Mouse (Mus musculus) large intestine, adult 2 months (tissue): Measurements from ENCODE around the gene Ntn3. TPM values are rescaled to one million over a fixed set of nuclear protein-coding genes. Genes with fewer than 3 reads are reported as not detected.

Experiments
- DNase-seq: peaks from one replicate; pipeline ENCODE4 v3.0.0-alpha.2; 2012; ENCODE audit warnings: low read depth, low spot score
- WGBS: fragments of 180-500 bp; shearing (Covaris S2); methylation state at CpG from one replicate; pipeline ENCODE4 v1.1.7; 2018; 5-methylcytosine and 5-hydroxymethylcytosine counted together
- polyA plus RNA-seq: library from polyadenylated mRNA; depleted of rRNA; stranded (reverse); fragments of >200 nt; gene quantifications from 2 replicates; pipeline ENCODE4 v1.2.3, GENCODE M21; 2012

Gene Ntn3
- polyA plus RNA-seq, 1 experiment: 1.1 TPM

- 86% methylated on average over 5 of the region's 5 CpGs for WGBS
Measured at GRCm38 (mm10) chr17:24193769-24194168, 15.6 kb downstream of the Ntn3 start.

GRCm38 (mm10) chr17:24193268-24193667, 16.1 kb downstream of the Ntn3 start:
- no peak for DNase-seq
- 90% methylated on average over 8 of the region's 8 CpGs for WGBS

More at GRCm38 (mm10) chr17:24193769-24194168, 15.6 kb downstream of the Ntn3 start:
- DNase-seq: no peak

DNA sequence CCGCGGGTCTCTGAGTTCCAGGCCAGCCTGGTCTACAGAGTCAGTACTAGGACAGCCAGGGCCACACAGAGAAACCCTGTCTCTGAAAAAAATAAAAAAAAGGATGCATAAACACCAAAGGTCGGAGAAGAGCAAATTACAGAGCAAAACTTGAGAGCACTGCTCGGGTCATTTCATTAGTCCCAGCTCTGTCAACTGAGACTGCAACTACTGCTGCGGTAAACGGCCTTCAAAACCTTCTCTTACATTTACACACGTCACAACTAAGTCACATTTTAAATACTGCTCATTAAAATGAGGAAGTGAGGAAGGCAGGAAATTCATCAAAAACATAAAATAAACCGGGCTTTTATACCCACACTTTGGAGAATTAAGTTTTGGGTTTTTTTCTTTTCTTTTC, 16.5 kb downstream of the Ntn3 start:
- DNase-seq: no peak
- WGBS: 72% methylated on average over 8 of the region's 8 CpGs

DNA sequence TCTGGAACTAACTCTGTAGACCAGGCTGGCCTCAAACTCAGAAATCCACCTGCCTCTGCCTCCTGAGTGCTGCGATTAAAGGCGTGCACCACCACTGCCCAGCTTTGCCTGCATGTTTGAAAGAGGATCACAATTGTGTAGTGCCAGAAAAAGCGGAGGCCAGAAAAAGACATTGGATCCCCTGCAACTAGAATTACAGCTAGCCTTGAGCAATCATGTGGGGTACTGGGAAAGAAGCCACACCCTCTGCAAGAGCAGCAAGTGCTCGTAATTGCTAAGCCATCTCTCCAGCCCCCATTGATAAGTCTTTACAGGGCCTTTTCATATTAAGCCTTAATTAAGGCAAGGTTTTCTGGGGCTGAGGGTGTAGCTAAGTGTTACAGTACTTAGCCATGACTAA, 17.9 kb downstream of the Ntn3 start:
- WGBS: 75% methylated on average over 4 of the region's 4 CpGs
- DNase-seq: no peak

- 79% methylated on average over 2 of the region's 2 CpGs for WGBS
- DNase-seq: no peak
Measured at GRCm38 (mm10) chr17:24190934-24191333, 18.4 kb downstream of the Ntn3 start.

GRCm38 (mm10) chr17:24174259-24174658, 35.1 kb downstream of the Ntn3 start:
- DNase-seq: no peak
- whole genome bisulfite sequencing: 74% methylated on average over 3 of the region's 3 CpGs

GRCm38 (mm10) chr17:24173423-24173822, 35.9 kb downstream of the Ntn3 start:
- no peak for DNase-seq
- WGBS: 7% methylated on average over 3 of the region's 3 CpGs

DNA sequence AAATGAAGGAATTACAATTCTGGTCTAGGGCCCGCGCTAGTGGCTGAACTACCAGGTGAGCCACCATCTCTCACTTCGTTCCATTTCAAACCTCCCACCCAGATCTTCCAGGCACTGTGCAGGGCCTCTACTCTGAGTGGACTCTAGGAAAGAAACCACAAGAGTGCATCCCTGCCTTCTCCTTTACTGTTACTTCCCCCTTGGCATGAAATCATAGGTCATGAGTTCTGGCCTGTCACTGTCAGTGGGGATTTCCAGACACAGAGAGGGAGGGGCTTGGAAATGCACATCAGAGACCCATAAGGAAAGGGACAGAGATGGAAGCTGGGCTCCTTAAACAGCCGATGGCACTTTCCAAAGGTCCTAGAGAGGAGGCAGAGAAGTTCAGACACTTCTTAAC, 37.6 kb downstream of the Ntn3 start:
- WGBS: 79% methylated on average over 4 of the region's 4 CpGs
- no peak for DNase-seq

- 81% methylated on average over 5 of the region's 5 CpGs for WGBS
- no peak for DNase-seq
Measured at GRCm38 (mm10) chr17:24170729-24171128, 38.6 kb downstream of the Ntn3 start.

DNA sequence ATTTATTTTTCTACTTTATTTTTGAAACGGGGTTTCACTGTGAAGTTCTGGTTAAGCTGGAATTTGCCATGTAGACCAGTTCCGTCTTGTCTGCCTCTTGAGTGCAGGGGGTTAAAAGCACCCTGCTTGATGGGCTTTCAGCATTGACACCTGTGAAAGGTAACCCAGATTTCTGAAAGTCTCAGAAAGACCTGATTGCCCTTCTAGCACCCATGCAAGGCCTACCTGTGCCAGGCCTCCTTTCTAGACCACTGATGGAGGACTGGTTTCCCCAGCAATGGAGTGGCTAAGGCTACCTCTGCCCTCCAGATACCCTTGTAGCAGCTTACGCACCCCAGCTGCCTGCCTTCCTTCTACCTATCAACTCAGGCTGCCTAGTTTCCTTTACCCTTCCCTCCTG, 39.2 kb downstream of the Ntn3 start:
- 52% methylated on average over 3 of the region's 3 CpGs for WGBS
- no peak for DNase-seq

- under 1% methylated on average over 58 of the region's 58 CpGs for WGBS
- DNase-seq: peak; percentile 78
Measured at GRCm38 (mm10) chr17:24169317-24170065, 39.8 kb downstream of the Ntn3 start, which contains the start of gene Atp6v0c. Atp6v0c (minus strand) TSS chr17:24169702.

DNA sequence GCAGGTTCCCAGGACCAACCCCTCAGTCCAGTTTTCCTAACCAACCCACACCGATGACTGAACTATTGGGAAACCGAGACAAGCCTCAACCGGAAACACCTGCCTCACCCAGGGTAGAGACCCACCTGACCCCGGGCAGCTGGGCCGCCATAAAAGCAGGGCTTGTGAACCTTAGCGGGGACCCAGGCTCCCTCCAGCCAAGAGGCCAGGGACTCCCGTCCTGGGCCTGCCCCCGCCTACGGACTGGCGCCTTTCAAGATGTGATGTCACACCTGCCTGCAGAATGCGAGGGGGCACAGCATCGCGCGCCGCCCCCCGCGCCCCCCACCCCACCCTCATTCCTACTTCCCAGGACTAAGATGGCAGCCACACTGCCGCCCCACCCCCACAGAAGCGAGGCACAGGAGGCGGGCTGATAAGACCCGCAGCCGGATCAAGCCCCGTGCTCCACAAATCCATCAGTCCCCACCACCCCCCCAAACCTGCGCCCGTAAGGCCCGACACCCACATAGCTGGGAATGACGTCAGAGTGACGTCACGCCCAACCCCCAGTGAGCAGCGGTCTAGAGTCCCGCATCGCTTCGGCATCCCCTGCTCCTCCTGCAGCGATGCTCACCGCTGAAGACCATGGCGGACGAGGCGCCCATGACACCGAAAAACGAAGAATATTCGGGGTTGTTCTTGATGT, 40.6 kb downstream of the Ntn3 start:
- WGBS: 1% methylated on average over 41 of the region's 41 CpGs
- no peak for DNase-seq

DNA sequence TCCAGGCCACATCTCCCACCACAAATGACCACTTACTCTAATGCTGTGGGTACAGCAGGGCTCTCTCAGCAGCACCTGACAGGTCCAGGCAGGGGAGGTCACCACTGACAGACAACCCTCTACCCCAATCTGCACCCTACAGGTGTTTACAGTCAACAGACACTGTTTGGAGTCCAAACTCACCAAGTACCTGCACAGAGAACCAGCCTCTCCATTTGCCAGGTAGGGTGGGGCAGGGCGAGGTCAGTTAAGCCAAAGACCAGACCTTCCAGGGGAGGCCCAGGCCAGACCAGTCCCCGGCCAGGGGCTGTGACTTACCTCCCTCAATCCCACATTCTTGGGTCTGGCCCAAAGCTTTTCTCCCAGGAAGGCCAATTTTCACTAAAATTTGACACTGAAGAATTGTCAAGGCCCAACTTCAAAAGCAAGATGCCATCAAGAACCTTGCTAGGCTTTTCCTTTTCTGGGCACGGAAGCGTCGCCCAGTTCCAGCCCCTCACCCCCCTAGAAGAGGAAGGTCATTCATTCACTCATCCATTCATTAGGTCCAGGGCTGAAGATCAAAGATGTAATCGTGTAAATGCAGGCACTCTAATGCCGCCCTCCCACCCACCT, 41.3 kb downstream of the Ntn3 start:
- 26% methylated on average over 7 of the region's 7 CpGs for WGBS
- DNase-seq: no peak

DNA sequence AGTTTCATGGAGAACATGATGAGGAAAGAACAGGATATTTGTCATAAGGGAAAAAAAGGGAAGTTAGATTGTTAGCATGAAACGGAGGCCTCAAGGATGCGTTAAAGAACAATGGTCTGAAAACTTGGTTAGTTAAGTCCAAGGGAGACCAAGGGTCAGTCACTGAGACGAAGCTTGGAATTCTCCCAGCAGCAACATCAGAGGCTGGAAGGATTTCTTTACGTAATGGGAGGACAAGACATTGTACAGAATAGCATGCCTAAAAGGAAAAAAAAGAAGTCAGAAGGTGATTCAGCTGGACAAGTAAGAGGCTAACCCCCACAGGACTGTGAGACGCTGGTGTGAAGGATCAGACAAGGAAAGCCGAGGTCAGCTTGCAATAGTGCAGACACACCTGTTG, 42.2 kb downstream of the Ntn3 start:
- DNase-seq: no peak
- 75% methylated on average over 6 of the region's 6 CpGs for WGBS

DNA sequence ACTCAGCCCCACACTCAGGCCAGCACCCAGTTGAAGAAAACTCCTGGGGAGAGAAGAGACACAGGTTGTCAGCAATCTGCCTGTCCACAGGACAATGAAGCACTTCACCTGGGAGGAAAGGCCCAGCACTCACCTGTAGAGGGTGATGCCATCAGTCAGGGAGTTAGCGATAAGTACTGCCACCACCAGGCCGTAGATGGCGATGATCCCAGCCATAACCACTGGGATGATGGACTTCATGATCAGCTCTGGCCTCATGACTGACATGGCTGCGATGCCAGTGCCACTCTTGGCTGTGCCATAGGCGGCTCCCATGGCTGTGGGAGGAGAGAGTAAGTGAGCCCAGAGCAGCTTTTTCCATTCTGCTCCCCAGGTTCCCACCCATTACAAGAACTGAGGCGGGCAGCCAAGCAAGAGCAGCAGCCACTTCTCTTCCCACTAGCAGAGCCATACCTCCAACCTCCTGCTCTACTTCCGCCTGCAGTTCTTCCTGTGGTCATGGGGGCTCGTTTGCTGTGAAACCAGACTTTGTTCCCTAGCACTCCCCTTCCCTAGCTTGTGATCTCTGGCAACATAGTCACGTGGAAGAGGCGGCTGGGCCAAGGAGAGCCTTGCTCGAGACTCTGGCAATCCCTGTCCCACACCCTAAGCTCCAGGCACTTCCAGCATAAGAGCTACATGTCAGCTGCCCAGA, 44.6 kb downstream of the Ntn3 start:
- DNase-seq: no peak
- WGBS: 70% methylated on average over 11 of the region's 11 CpGs

- WGBS: under 1% methylated on average over 47 of the region's 47 CpGs
- peak; percentile 73 for DNase-seq
Measured at GRCm38 (mm10) chr17:24163176-24163962, 46.0 kb downstream of the Ntn3 start, which contains the start of gene Amdhd2. Amdhd2 (minus strand) TSS chr17:24163766.

DNA sequence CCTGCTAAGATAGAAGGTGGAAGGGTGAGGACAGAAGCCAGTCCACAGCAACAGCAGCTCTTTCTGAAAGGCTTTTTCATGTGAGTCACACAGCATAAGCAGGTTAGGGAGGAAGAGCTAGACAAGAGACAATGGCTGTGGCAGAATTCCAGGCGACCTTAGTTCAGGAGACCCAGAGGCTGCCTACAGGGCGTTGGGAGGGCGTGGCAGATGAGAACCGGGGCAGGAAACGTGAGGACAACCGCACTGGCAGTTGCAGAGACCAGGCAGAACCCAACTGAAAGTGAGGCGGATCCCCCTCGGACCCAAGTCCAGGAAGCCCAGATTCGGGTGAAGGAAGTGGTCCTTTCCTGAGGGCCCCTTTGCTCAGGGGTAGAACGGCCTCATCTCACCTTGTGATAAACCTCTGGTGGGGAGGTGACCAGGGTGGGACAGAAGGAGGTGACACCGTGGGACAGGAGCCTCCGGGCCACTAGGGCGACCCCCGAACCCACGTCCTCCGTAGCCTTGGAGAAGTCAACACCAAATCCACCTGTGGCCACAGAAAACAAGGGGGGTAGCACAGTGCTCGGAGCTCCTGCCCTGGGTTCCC, 46.7 kb downstream of the Ntn3 start:
- WGBS: 6% methylated on average over 17 of the region's 17 CpGs
- DNase-seq: peak; percentile 91

DNA sequence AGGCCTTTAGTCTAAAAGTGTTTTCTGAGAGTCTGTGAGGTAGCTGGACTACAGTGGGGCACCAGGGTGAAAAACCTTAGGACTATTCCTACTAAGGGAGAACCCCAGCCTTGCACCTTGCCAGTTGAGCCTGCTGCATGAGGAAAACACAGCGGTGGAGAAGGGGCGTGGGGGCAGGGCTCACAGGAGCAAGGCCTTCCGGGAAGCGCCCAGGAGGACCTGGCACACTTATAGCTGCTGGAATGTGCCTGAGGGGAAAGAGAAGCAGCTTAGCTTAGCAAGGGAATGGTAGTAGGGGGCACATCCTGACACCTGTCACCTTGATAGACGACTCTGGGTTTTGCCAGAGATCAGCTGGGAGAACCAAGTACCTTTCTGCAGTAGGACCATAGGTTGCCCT, 47.9 kb downstream of the Ntn3 start:
- WGBS: 65% methylated on average over 5 of the region's 5 CpGs
- no peak for DNase-seq

GRCm38 (mm10) chr17:24157526-24157925, 51.8 kb downstream of the Ntn3 start:
- 97% methylated on average over 4 of the region's 4 CpGs for WGBS
- no peak for DNase-seq
